Mouse (Mus musculus) heart, adult 2 months (tissue): Measurements from ENCODE around the gene Mfsd12.

Experiments
- CTCF ChIP-seq: fragments of 200-600 bp; IDR thresholded peaks from 2 replicates; pipeline ENCODE4 v1.8.1; 2022; ENCODE audit warnings: antibody characterized with exemption, mild to moderate bottlenecking, moderate library complexity
- POLR2A ChIP-seq: fragments of 200-500 bp; IDR thresholded peaks from 2 replicates; pipeline ENCODE4 v1.6.1; 2011; ENCODE audit warnings: mild to moderate bottlenecking, low read depth, low read length, control low read depth; ENCODE audit not compliant: insufficient read depth

- TF ChIP-seq POLR2A (no peak), CTCF (no peak)
These were observed 10.7 kb upstream of the Mfsd12 start for GRCm38 (mm10) chr10:81346453-81347067.
